15 mouse cellular contexts compared by ENCODE assay signal in genomic region chr19:53050100-53050499, GRCm38 (mm10). TPM values are rescaled to one million over a fixed set of nuclear protein-coding genes. Genes with fewer than 3 reads are reported as not detected.
DNase-seq lines count a peak whose midpoint lies in the region; ATAC-seq and TF ChIP-seq lines count a peak whose summit lies in the region.
"Had no signal": no experiment of that assay in that cellular context is flagged by ENCODE, and none has a peak within 500 bp of the region (broad histone marks: within the 10 kb centered on the region; RNA-seq: fewer than 3 reads in every experiment).

No protein-coding gene starts in this region.

- no peak overlapping the region for H3K9ac ChIP-seq in heart, embryonic 11.5 days (ENCODE audit: low read depth, low read length)
- H3K9ac ChIP-seq in lung, postnatal 0 days (replicated peaks; ENCODE audit: low read depth): no peak overlapping the region
- H3K9ac ChIP-seq in MEL (ENCODE audit: control insufficient read depth, low read depth, low read length, poor library complexity, severe bottlenecking): no peak overlapping the region
- H3K9ac ChIP-seq: embryonic facial prominence, embryonic 13.5 days; forebrain, embryonic 15.5 days; hindbrain, embryonic 12.5 days had no signal

- 75% methylated on average over 3 of the region's 3 CpGs for WGBS in heart, embryonic 11.5 days (ENCODE audit: insufficient replicate concordance)
- WGBS in lung, postnatal 0 days: 81% methylated on average over 3 of the region's 3 CpGs
- WGBS in lung, adult 2 months: 84% methylated on average over 3 of the region's 3 CpGs

- no peak for ATAC-seq in heart, embryonic 11.5 days (replicated peaks; ENCODE audit: insufficient number of reproducible peaks, low FRiP score, low TSS enrichment)
- ATAC-seq in lung, postnatal 0 days: no peak
- ATAC-seq in granulocyte monocyte progenitor cell, adult 5-6 weeks (replicated peaks; ENCODE audit: poor library complexity, severe bottlenecking): no peak
- ATAC-seq: forebrain, embryonic 15.5 days had no signal

- peak; percentile 18 for DNase-seq in heart, adult 11 months
- DNase-seq in lung, postnatal 0 days (ENCODE audit: low spot score): no peak
- no peak for DNase-seq in lung, adult 2 months
- DNase-seq in MEL (ENCODE audit: low read depth, low spot score): peak; percentile 77
- peak; percentile 34 for DNase-seq in retina, embryonic 14.5 days (ENCODE audit: low spot score)
- DNase-seq in spleen, postnatal 14 days (ENCODE audit: low spot score in 2 of 2): no peak
- DNase-seq: cerebellum, adult 2 months; kidney, postnatal 25 days; lung, postnatal 14 days; thymus, adult 18-20 months had no signal

- H3K4me3 ChIP-seq in heart, embryonic 11.5 days (ENCODE audit: low read depth, low read length): no peak overlapping the region
- H3K4me3 ChIP-seq in lung, postnatal 0 days (ENCODE audit: low read depth, low read length): no peak overlapping the region
- no peak overlapping the region for H3K4me3 ChIP-seq in lung, adult 2 months (replicated peaks; ENCODE audit: extremely low read depth, low read depth, low read length)
- H3K4me3 ChIP-seq in MEL (ENCODE audit: control insufficient read depth in 1 of 2, insufficient read depth in 1 of 2, low read depth in 2 of 2, low read length in 2 of 2): no peak overlapping the region
- H3K4me3 ChIP-seq: embryonic facial prominence, embryonic 13.5 days; forebrain, embryonic 15.5 days; hindbrain, embryonic 12.5 days had no signal

- no peak for TF ChIP-seq POLR2A in lung, adult 2 months (IDR thresholded peaks at IDR 0.05; ENCODE audit: borderline replicate concordance, extremely low read depth, low read depth, low read length)
- TF ChIP-seq POLR2A in MEL (IDR thresholded peaks at IDR 0.05; ENCODE audit: control insufficient read depth in 1 of 2, insufficient read depth in 1 of 2, low read depth in 1 of 2, low read length in 2 of 2, poor library complexity in 1 of 2): no peak

- no peaks in the 10 kb centered on the region for H3K79me2 ChIP-seq in MEL (ENCODE audit: control insufficient read depth, insufficient read depth, low read length, poor library complexity)

- H3K4me2 ChIP-seq in heart, embryonic 11.5 days: no peak overlapping the region
- no peak overlapping the region for H3K4me2 ChIP-seq in lung, postnatal 0 days (replicated peaks; ENCODE audit: low read depth, low read length)
- H3K4me2 ChIP-seq: embryonic facial prominence, embryonic 13.5 days; forebrain, embryonic 15.5 days; hindbrain, embryonic 12.5 days had no signal

- peaks cover 5% of the 10 kb centered on the region for H3K4me1 ChIP-seq in heart, embryonic 11.5 days (ENCODE audit: control insufficient read depth, insufficient read depth, low read length)
- H3K4me1 ChIP-seq in lung, postnatal 0 days (ENCODE audit: insufficient read depth, low read depth, low read length): no peaks in the 10 kb centered on the region
- H3K4me1 ChIP-seq in lung, adult 2 months (ENCODE audit: control insufficient read depth, insufficient read depth, low read length): no peaks in the 10 kb centered on the region
- no peaks in the 10 kb centered on the region for H3K4me1 ChIP-seq in MEL (ENCODE audit: control insufficient read depth in 1 of 2, insufficient read depth in 2 of 2, low read length in 2 of 2)
- H3K4me1 ChIP-seq: forebrain, embryonic 15.5 days had no signal

- TF ChIP-seq CTCF in lung, postnatal 0 days (IDR thresholded peaks at IDR 0.05): peak; percentile 70
- no peak for TF ChIP-seq CTCF in lung, adult 2 months (IDR thresholded peaks at IDR 0.05; ENCODE audit: insufficient read depth, low read length)
- peak; percentile 51 to 96 (median 74) for TF ChIP-seq CTCF in MEL (IDR thresholded peaks at IDR 0.05 in 2 of 3, conservative IDR thresholded peaks at IDR 0.05 in 1 of 3; ENCODE audit: control insufficient read depth in 1 of 3, insufficient read depth in 1 of 3, low read depth in 2 of 3, low read length in 3 of 3, poor library complexity in 1 of 3, severe bottlenecking in 1 of 3)

- no peaks in the 10 kb centered on the region for H3K9me3 ChIP-seq in heart, embryonic 11.5 days (replicated peaks; ENCODE audit: control insufficient read depth, low read length)
- no peaks in the 10 kb centered on the region for H3K9me3 ChIP-seq in lung, postnatal 0 days (ENCODE audit: low read length)
- no peaks in the 10 kb centered on the region for H3K9me3 ChIP-seq in MEL (replicated peaks; ENCODE audit: insufficient read depth, low read length)
- H3K9me3 ChIP-seq: hindbrain, embryonic 12.5 days had no signal

- H3K36me3 ChIP-seq in heart, embryonic 11.5 days (ENCODE audit: control insufficient read depth, insufficient read depth, low read length): no peaks in the 10 kb centered on the region
- H3K36me3 ChIP-seq in lung, postnatal 0 days (ENCODE audit: insufficient read depth, low read length): no peaks in the 10 kb centered on the region
- no peaks in the 10 kb centered on the region for H3K36me3 ChIP-seq in MEL (ENCODE audit: control insufficient read depth in 1 of 2, insufficient read depth in 2 of 2, low read length in 2 of 2)
- H3K36me3 ChIP-seq: embryonic facial prominence, embryonic 13.5 days; forebrain, embryonic 15.5 days; hindbrain, embryonic 12.5 days had no signal

- no peak overlapping the region for H3K27ac ChIP-seq in heart, embryonic 11.5 days (ENCODE audit: low read depth, low read length)
- H3K27ac ChIP-seq in lung, postnatal 0 days (ENCODE audit: low read length): no peak overlapping the region
- H3K27ac ChIP-seq in MEL (ENCODE audit: control insufficient read depth, low read depth, low read length): no peak overlapping the region
- H3K27ac ChIP-seq: embryonic facial prominence, embryonic 13.5 days; forebrain, embryonic 15.5 days; hindbrain, embryonic 12.5 days had no signal

- H3K27me3 ChIP-seq in heart, embryonic 11.5 days (ENCODE audit: control insufficient read depth, insufficient read depth, low read length): no peaks in the 10 kb centered on the region
- no peaks in the 10 kb centered on the region for H3K27me3 ChIP-seq in lung, postnatal 0 days (replicated peaks; ENCODE audit: insufficient read depth, low read length)
- H3K27me3 ChIP-seq in MEL (ENCODE audit: control insufficient read depth in 1 of 2, insufficient read depth in 2 of 2, low read length in 2 of 2): no peaks in the 10 kb centered on the region
- H3K27me3 ChIP-seq: embryonic facial prominence, embryonic 13.5 days; forebrain, embryonic 15.5 days; hindbrain, embryonic 12.5 days had no signal

- TF ChIP-seq RAD21 in MEL (IDR thresholded peaks at IDR 0.05; ENCODE audit: low read depth, low read length): peak; percentile 45

- no peak for TF ChIP-seq EP300 in lung, postnatal 0 days (IDR thresholded peaks at IDR 0.05)
- no peak for TF ChIP-seq EP300 in MEL (IDR thresholded peaks at IDR 0.05; ENCODE audit: low read depth in 1 of 2, low read length in 2 of 2)

TF ChIP-seq in MEL, 35 proteins besides CTCF, POLR2A, EP300 and RAD21:
- peak; percentile 59 for TF ChIP-seq SMC3 (IDR thresholded peaks at IDR 0.05; ENCODE audit: low read depth, low read length)
- peak; percentile 35 for TF ChIP-seq ZC3H11A (IDR thresholded peaks at IDR 0.05; ENCODE audit: low read depth, low read length)
- TF ChIP-seq MYC (IDR thresholded peaks at IDR 0.05; ENCODE audit: low read depth, low read length): 0 out of 2 replicates have a peak, but pooled peaks have one; percentile 17
- no peak for TF ChIP-seq SIN3A (IDR thresholded peaks at IDR 0.05; ENCODE audit: low read length)

RNA-seq across cellular contexts. Expression of gene Xpnpep1, which starts 10.1 kb away (rescaled TPM):
- 180 and 211 TPM in 2 replicates for polyA plus RNA-seq in heart, embryonic 11.5 days (2014; fragmentation: Nextera tagmentation; extraction: Ambion mirVana)
- polyA plus RNA-seq in lung, postnatal 0 days (2015; fragmentation: Nextera tagmentation; extraction: Ambion mirVana): 109 and 112 TPM in 2 replicates
- polyA plus RNA-seq in lung, adult 2 months (2012; rRNA removed): 50.4 and 64.2 TPM in 2 replicates
- 459 and 531 TPM in 2 replicates for total RNA-seq in MEL (2012; rRNA removed)
- 100 to 1,000 TPM; 428 to 526 TPM for polyA plus RNA-seq in MEL (2012; ENCODE audit: insufficient read depth in 1 of 2, insufficient read length in 2 of 2, low read depth in 1 of 2, low replicate concordance in 2 of 2, missing spikeins in 1 of 2)
- 43.6 and 77.0 TPM in 2 replicates for total RNA-seq in granulocyte monocyte progenitor cell, adult 5-6 weeks (2014; fragmentation: Nextera tagmentation)
- 49.8 and 70.5 TPM in 2 replicates for total RNA-seq in granulocyte monocyte progenitor cell, adult 5-6 weeks (2017)

Comparison
In these comparisons a context has a peak if more than half of its experiments do, and no peak if none do; other contexts are left out.
1. DNase-seq: peak in heart, adult 11 months (single experiment), MEL (single experiment) and retina, embryonic 14.5 days (single experiment); none in lung, postnatal 0 days (single experiment), lung, adult 2 months (single experiment) and spleen, postnatal 14 days (0 of 2).